Mouse (Mus musculus): ENCODE data around the gene Tyw3.

The Tyw3 gene

GRCm38 (mm10) chr3:154577895-154578294 is 19.0 kb downstream of the Tyw3 start:
- ChIA-PET CTCF (interaction anchor here in 1 of 4 experiments (0.8 kb wide), 1 partner anchor 309 kb away, joined by 3 read pairs; no protein-coding TSS in a partner anchor), POLR2A (interaction anchor here in 2 of 4 experiments (1.0 to 2.4 kb wide), 3 partner anchors 19 to 604 kb away, joined by 3 to 8 read pairs (median 4); partner anchors contain the start of genes Cryz (in 2 of the 2), Tyw3 (in 2 of the 2) and Slc44a5 (in 1 of the 2))

DNA sequence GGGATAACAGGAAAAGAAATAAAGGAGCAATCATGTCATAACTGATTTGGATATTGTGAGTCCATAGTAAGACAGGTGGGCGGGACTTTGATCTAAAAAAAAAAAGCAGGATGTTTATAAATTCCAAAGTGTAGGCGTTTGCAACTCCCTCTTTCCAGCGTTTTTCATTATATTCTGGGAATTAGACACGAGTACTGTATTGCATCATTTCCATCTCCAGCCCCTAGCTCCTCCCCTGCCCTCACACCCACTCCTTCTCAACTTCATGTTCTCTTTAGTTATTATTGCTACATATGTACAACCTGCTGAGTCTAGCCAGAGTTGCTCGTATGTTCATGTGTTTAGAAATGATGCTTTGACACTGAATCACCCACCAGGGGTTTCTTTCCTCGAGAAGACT is 23.2 kb downstream of the Tyw3 start:
- POLR2A ChIA-PET, result interaction anchor here in 1 of 4 experiments (0.6 to 1.2 kb wide), 2 partner anchors 11 to 282 kb away, joined by 3 read pairs; no protein-coding TSS in a partner anchor
- CTCF ChIA-PET, result interaction anchor here in 3 of 4 experiments (1.1 to 3.0 kb wide), 5 partner anchors 23 to 304 kb away, joined by 3 to 14 read pairs (median 4); partner anchors contain the start of gene Lhx8 (in 1 of the 3)

- POLR2A ChIA-PET, result interaction anchor here in 3 of 4 experiments (0.5 to 2.5 kb wide), 4 partner anchors 24 to 240 kb away, joined by 3 to 14 read pairs (median 4); partner anchors contain the start of genes Cryz (in 1 of the 3) and Tyw3 (in 1 of the 3)
- CTCF ChIA-PET, result interaction anchor here (0.5 to 3.1 kb wide), 37 partner anchors 17 to 580 kb away, joined by 3 to 27 read pairs (median 4); partner anchors contain the start of genes Cryz (in 3 of the 4), Tyw3 (in 3 of the 4) and Lhx8 (in 1 of the 4)
These were observed 24.4 kb downstream of the Tyw3 start for GRCm38 (mm10) chr3:154572341-154572972.

GRCm38 (mm10) chr3:154570786-154571185 is 26.1 kb downstream of the Tyw3 start:
- POLR2A ChIA-PET, result interaction anchor here in 1 of 4 experiments (1.3 to 2.5 kb wide), 2 partner anchors 26 to 45 kb away, joined by 4 to 14 read pairs; partner anchors contain the start of genes Cryz and Tyw3
- CTCF ChIA-PET, result interaction anchor here in 3 of 4 experiments (0.6 to 3.1 kb wide), 7 partner anchors 26 to 301 kb away, joined by 3 to 27 read pairs (median 5); partner anchors contain the start of genes Cryz (in 1 of the 3) and Tyw3 (in 1 of the 3)

DNA sequence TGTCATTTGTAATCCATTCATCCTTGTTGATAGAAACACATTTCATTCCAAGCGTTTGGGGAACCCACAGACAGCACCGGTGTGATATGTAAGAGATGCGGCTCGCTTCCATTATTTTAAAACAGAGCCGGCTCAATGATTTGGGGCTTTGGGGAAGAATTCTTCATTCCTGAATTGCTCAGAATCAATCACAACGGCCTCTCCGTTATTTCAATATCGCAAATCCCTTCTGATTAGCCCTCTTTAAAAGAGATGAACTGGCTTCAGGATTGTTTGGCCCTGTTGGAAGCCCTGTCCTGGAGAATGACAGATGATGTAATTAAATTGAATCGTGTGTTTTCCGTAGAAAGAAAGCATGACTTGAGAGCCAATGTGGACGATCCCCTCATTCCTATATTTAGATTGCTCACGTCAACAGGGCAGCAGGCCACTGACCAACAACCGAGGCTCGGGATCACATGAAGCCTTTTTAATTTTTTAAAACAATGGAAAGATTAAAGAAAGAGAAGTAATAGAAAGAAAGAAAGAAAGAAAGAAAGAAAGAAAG is 26.8 kb downstream of the Tyw3 start:
- POLR2A ChIA-PET, result interaction anchor here in 1 of 4 experiments (2.5 kb wide), 1 partner anchor 27 kb away, joined by 14 read pairs; the partner anchor contains the start of genes Cryz and Tyw3
- CTCF ChIA-PET, result interaction anchor here in 3 of 4 experiments (0.6 to 3.1 kb wide), 7 partner anchors 26 to 301 kb away, joined by 3 to 27 read pairs (median 5); partner anchors contain the start of genes Cryz (in 1 of the 3) and Tyw3 (in 1 of the 3)

DNA sequence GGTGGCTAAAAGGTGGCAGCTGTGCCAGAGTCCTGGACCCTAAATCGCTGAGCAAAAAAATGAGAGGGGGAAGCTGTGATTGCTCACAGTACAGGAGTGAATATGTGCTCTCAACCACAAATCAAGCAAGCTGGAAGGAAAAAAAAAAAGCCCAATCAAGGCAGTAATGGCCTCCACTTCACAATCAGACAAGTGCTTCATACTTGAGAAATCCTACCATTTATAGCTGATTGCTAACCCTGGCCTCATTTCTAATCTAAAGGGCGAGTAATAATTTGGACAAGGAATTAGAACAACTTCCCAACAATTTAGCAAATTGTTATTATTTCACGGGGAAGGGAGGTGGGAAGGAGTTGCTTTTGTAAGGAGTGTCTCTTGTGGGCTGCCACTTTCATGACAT is 31.5 kb downstream of the Tyw3 start:
- ChIA-PET CTCF (no interaction called here), POLR2A (no interaction called here)

DNA sequence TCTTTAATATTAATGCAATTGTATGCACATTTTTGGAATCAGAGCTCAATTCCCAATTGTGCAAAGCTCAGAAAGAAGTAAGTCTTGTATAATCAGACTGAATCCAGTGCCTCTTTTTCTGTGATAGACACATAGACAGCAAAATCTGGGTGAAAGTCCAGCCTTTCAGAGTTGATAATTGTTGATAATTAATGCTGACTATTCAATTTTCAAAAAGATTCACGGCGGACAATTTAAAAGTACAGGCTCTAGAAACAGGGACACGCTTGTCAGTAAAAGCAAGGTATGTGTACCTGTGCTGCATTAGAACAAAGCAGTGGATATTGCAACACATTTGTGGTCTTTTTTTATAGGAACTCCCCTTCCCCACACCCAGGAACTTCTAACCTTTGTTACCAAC is 34.7 kb downstream of the Tyw3 start:
- POLR2A ChIA-PET, result interaction anchor here in 1 of 4 experiments (0.6 kb wide), 1 partner anchor 22 kb away, joined by 5 read pairs; no protein-coding TSS in a partner anchor
- CTCF ChIA-PET, result no interaction called here

DNA sequence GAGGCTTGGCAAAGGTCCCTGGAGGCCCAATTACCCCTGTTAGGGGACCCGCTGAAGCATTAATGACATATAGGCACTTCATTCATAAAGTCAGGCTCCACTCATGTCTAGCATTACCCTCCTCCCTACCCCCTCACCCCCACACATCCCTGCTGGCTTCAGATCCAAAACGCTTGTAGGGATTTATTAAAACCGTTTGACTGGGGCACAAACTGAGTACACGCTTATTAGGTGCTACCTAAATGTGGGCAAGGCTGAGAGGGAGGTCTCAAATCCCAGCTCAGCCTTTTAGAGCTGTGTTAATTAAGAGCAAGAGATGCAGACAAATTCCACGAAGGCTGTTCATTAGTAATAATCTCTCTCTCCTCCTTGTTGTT is 45.9 kb downstream of the Tyw3 start:
- CTCF ChIA-PET, result interaction anchor here in 1 of 4 experiments (0.8 kb wide), 1 partner anchor 46 kb away, joined by 4 read pairs; no protein-coding TSS in a partner anchor
- POLR2A ChIA-PET, result no interaction called here

DNA sequence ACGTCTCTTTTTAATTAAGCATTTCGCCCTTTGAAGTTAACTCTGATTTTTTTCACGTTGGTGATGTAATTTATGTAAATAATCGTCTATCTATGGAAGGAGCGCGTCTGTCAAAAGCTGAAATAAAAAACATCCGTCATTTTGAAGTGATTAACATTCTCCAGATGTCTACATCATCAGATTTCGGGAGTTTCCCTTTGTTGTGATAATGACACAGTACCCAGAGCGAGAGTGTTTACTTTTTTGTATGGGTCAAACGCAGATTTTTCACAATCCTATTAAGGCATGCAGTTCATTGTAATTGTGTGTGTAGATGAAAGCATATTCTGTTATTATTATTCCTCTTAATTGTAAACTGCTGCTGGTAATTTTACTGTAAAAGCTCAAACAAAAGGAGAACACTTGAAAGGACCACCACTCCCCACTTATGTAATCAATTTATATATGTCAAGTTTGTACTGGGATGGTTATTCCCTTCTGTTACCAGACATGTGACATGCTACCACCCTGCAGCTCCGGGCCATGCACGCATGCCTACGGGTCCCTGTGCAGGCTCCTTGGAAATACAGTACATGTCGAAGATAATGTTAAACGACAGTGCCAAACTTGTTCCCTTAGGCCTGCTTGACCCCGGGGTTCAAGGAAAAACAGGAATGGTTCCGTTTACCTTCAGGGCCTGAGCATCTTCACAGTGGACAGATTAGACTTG is 46.4 kb downstream of the Tyw3 start:
- POLR2A ChIA-PET, result interaction anchor here in 1 of 4 experiments (0.6 kb wide), 1 partner anchor 50 kb away, joined by 3 read pairs; no protein-coding TSS in a partner anchor
- CTCF ChIA-PET, result no interaction called here

DNA sequence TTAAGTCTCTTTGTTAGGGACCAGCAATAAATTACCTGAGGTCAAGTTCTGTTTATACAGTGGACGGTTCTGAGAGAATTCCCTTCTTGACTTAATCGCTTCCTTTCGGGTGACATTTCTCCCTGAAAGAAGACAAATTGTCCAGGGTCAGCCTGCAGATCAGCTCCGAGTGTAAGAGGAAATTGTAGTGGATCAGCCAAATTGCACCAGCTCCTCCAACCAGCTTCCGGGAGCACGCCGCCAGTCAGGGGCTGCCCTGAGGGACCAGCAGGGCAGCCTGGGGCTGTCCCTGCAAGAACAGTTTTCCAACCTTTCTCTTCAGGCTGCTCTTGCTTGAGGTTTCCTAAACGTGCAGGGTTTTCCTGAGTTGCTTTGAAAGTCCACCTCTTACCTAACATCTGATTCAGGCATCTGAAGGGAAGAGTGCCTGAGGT is 48.0 kb downstream of the Tyw3 start:
- CTCF ChIA-PET, result interaction anchor here in 2 of 4 experiments (0.7 to 1.4 kb wide), 2 partner anchors 23 to 148 kb away, joined by 3 to 5 read pairs; no protein-coding TSS in a partner anchor

GRCm38 (mm10) chr3:154547549-154548426 is 49.1 kb downstream of the Tyw3 start:
- ChIA-PET CTCF (interaction anchor here in 2 of 4 experiments (0.6 to 1.5 kb wide), 5 partner anchors 24 to 230 kb away, joined by 3 to 5 read pairs (median 3); no protein-coding TSS in a partner anchor), POLR2A (interaction anchor here in 2 of 4 experiments (0.7 to 1.5 kb wide), 4 partner anchors 49 to 635 kb away, joined by 3 read pairs; partner anchors contain the start of genes Cryz (in 1 of the 2), Rabggtb (in 1 of the 2) and Tyw3 (in 1 of the 2))

More for the DNA sequence above, 48.0 kb downstream of the Tyw3 start:
- POLR2A ChIA-PET, result interaction anchor here in 1 of 4 experiments (0.6 to 1.5 kb wide), 2 partner anchors 235 to 623 kb away, joined by 3 read pairs; no protein-coding TSS in a partner anchor

GRCm38 (mm10) chr3:154546234-154546633 is 50.7 kb downstream of the Tyw3 start:
- ChIA-PET POLR2A (no interaction called here), CTCF (no interaction called here)

DNA sequence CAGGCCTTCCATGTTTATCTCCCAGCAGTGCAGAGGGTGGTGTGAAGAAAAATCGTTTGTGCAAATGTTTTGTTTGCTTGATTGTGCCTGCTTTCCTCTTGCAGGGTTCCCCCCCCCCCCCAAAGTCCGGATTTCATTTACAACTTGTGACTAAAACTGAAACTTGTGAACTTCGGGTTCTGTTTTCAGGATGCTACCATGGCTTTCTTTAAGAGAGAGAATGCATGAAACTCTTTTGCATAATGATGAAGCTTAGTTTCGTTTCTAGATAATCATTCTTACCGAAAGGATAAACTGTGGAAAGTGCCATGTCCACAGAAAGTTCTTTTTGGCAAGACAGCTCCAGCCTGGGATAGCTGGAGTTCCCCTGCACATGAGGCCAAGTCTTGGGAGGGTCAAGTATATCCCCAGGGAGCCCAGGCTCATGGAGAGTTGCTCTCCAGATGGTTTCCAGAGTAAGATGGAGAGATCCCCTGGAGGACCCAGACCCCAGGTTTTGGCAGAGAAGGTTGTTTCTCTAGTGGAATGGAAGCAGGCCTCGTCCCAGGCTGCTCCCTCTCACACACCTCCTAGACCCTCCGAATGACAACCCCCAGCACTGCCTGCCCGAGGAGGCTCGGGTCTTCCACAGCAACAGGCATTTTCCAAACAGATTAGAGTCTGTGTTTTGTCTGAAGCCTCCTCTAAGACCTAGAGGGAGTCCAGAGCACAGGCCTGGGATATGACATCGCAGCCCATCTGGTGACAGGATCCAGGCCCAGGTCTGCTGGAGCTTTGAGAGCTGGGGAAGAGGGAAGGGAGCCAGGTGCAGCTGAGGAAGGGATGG is 56.6 kb downstream of the Tyw3 start:
- ChIA-PET POLR2A (interaction anchor here in 2 of 4 experiments (0.5 to 0.6 kb wide), 4 partner anchors 22 to 1900 kb away, joined by 3 to 5 read pairs (median 3); no protein-coding TSS in a partner anchor), CTCF (interaction anchor here in 1 of 4 experiments (0.6 kb wide), 1 partner anchor 13 kb away, joined by 9 read pairs; no protein-coding TSS in a partner anchor)

DNA sequence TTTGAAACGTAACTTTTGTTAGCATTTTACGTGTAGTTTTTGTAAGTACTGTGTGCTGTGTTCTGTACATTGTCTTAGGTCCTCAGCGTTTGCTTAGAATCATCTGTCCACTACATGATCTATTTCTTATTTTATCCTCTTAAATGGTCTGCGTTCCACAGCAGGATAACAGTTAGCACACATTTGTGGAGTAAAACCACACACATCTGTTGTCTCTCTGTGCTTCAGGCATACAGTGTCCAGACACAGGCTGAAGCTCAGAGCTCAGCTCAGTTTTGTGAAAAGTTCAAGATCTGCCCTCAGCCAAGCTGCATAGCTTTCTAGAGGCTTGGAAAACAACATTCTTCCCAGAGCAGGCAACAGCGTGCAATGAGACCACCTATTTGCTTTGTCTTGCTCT is 60.8 kb downstream of the Tyw3 start:
- ChIA-PET POLR2A (no interaction called here), CTCF (no interaction called here)

DNA sequence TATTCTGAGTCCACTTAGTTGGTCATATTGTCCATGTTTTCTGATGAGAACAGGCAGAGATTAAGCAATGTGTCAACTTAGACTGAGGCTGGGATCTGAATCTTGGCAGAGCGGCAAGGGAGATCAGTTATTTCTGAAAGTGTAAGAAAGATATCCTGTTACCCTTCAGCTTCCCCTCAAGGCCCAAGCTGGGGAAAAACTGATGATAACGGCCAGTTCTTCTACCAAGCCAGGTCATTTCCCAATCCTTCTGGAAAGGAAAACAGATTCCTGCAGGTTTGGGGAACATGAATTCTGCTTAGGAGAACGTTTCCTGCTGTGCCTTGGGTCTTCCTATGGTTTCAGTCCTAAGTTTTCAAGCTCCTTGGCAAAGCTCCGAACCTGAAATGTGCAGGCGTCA is 63.7 kb downstream of the Tyw3 start:
- ChIA-PET POLR2A (no interaction called here), CTCF (interaction anchor here in 1 of 4 experiments (0.6 kb wide), 1 partner anchor 575 kb away, joined by 4 read pairs; no protein-coding TSS in a partner anchor)

- ChIA-PET CTCF (no interaction called here), POLR2A (interaction anchor here in 2 of 4 experiments (0.5 to 1.3 kb wide), 2 partner anchors 51 to 68 kb away, joined by 4 to 6 read pairs; partner anchors contain the start of genes Cryz (in 1 of the 2) and Tyw3 (in 1 of the 2))
These were observed 67.9 kb downstream of the Tyw3 start for GRCm38 (mm10) chr3:154528973-154529372.
